Mouse (Mus musculus): ENCODE measurements at regions not wholly inside any gene's neighbourhood (a gene's known extent, or its start where the extent isn't known, plus 50 kb on each side); places are given as distances from the start of the nearest gene placed in this dataset.

DNA sequence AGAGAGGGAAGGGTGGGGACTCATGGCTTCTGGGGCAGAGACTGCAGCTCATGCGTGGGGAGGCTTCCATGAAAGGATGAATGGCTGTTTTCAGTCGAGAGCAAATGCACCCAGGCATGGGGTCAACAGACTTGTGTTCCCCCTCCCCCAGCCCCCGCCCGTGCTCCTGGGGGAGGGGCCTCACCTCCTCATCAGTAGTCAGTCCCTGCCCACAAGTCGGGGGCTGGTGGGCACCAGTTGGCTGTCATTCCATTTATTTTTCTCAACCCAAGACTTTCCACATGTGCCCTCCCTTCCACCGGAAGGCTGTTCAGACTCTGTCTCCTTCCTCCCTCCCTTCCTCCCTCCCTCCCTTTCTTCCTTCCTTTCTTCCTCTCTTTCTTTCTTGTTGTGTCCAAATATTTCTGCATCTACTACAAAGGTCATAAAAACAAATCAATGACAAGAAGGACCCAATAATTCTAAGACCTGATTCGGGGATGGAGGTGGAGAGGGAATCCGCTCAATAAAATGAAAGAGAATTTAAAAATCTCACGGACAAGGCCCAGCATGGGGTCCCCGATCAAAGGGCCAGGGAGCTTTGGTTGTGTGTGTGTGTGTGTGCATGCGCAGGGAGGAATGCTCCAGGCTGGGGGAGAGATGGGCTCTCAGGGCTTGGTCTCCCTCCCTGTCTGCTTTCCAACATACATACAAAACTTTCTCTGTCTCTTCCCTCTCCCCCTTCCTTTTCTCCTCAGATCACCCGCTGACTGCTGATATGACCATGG, 57.7 kb downstream of the Rpl14 start:
- intact Hi-C loops (cut with DNase I): no loop called here
- DNase-seq (ENCODE audit: extremely low spot score in 1 of 2, low spot score in 2 of 2): peak in 1 of 2 experiments; percentile 34

DNA sequence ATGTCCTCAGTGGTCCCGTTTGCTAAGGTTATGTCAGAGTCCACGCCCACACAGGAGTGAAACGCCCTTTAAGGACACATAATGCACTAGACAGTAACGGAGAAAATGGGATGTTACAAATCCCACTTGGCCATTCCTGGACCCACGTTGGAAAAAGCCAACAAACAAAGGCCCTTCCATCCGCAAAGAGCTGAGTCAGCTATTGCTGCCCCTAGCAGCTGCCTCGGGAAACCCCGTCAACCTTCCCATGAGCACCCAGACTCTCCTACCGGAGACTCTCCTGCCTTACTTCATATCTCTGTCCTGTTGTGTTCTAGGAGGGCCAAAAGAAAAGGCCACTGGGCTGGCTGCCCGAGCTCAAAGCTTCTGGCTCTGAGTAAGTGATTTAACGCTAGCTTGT, 58.4 kb downstream of the Rpl14 start:
- intact Hi-C loops (cut with DNase I): no loop called here
- no peak for DNase-seq (ENCODE audit: extremely low spot score in 1 of 2, low spot score in 2 of 2)

DNA sequence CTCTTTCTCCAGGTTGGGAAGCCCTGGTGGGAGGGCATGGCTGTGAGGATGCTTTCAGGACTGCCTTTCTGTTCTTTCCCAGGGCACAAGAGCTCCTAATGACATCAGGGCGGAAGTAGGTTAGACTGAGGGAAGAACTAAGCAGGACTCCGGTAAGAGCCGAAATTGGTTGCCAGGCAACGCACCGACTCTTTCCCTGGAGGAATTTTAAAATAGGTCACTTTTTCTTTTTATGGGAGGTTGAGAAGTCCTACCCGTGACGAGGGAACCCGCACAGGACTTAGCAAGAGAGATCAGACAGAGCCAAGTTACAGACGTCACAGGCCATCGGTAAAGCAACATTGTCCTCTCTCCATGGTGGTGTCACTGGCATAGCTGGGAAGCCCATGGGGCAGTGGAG, 61.6 kb downstream of the Rpl14 start:
- DNase-seq (ENCODE audit: extremely low spot score in 1 of 2, low spot score in 2 of 2): peak; percentile 34 to 58

DNA sequence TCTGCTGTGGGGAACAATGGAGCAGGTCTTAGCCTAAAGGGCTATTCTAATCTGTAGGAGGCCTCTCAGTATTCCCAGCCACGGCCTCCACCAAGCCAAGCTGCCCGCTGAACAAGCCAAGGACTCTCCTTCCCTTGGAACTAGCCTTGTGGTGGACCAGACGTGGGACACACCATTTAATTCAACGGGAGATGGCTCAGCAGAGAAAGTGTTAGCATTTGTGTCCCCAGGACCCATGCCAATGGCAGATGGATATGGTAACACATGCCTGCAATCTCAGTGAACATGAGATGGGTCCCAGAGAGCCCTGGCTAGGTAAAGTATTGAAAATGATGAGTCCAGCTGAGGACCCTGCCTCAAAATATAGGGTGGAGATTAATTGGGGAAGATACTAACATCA, 71.4 kb downstream of the Rpl14 start:
- no peak for DNase-seq (ENCODE audit: extremely low spot score in 1 of 2, low spot score in 2 of 2)

More for the DNA sequence above, 61.6 kb downstream of the Rpl14 start:
- intact Hi-C loops (cut with DNase I): no loop called here

DNA sequence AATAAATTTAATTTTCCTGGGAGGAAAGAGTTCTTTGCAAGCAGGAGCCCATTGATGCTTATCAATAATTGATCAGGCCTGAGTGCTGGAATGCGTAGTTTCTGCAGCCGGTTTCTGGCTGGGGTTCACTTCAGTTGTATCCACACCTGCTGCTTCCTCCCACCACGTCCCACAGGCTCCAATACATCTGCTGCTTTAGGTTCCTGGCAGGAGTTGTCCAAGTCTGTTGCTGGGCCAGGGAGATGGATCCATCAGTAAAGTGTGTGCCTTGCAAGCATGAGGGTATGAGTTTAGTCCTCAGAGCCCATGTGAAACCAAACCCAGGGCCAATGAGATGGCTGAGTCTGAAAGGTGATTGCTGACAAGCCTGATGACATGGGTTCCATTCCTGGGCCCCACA, 72.1 kb downstream of the Rpl14 start:
- DNase-seq (ENCODE audit: extremely low spot score in 1 of 2, low spot score in 2 of 2): peak in 1 of 2 experiments; percentile 35
- intact Hi-C loops (cut with DNase I): no loop called here

More for the DNA sequence above, 71.4 kb downstream of the Rpl14 start:
- intact Hi-C loops (cut with DNase I): no loop called here

DNA sequence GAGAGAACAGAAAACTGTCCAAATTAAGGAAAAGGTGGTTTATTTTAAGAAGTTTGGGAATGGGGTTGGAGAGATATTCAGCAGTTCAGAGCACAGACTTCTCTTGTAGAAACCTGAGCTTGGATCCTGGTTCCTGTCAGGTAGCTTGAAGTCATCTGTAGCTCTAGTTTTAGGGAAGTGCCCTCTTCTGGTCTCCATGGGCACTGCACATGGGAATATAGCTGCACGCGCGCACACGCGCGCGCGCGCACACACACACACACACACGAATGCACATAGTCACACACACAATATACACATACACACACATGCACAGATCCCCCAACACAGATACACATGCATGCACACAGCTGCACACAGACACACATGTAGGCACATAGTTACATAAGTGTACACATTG, 74.5 kb downstream of the Rpl14 start:
- intact Hi-C loops (cut with DNase I): no loop called here
- no peak for DNase-seq (ENCODE audit: extremely low spot score in 1 of 2, low spot score in 2 of 2)

DNA sequence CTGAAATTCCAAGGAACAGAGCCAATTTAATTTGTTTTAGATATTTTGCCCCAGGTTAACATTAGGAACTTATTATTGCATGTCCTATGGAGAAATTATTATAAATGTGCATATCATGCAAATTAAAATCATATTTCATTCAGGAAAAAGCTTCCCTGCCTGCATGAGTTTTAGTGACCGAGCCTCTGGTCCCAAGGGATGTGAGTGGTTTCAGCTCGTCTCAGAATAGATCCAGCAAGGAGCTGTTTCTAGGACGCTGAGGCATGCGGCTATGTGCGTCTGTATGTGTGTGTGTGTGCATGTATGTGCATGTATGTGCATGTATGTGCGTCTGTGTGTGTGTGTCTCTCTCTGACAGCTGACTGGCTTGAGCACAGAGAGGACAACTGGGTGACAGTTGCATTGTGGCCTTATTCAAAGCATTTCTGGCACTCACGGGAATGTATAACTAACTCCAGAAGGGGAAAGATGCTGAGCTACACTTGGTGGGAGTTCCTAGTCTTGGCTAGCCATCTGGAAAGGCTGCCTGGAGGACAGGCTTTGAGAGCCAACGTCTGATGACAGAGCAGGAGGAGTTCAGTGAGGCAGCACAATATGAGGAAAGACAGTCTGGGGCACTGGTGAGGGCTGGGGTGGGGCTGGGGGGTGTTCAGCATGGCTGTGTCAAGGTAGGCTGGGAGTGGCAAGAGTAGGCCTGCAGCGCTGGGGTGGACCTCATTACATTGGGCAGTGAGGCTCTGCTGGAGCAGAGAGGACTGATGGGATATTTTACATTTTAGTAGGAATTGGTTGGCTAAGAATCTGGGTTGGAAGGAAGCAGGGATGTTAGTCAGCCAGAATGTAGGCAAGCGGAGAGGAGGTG, 75.8 kb downstream of the Rpl14 start:
- intact Hi-C loops (cut with DNase I): no loop called here
- DNase-seq (ENCODE audit: extremely low spot score in 1 of 2, low spot score in 2 of 2): peak in 1 of 2 experiments; percentile 6

DNA sequence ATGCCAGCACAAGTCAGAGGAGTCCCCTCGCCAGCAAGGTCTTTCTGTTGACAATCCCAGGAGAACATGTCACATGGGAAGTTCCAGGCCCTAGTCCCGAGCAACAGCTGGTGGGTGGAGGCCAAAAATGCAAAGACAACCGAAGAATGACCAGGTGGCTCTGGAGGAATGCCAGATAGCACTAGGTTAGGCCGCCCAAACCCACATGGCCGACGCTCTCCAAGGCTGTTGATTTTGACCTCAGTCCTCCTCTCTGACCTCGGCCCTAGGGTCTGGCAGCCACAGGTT, 76.4 kb downstream of the Rpl14 start:
- no peak for DNase-seq (ENCODE audit: extremely low spot score in 1 of 2, low spot score in 2 of 2)
- intact Hi-C loops (cut with DNase I): no loop called here

DNA sequence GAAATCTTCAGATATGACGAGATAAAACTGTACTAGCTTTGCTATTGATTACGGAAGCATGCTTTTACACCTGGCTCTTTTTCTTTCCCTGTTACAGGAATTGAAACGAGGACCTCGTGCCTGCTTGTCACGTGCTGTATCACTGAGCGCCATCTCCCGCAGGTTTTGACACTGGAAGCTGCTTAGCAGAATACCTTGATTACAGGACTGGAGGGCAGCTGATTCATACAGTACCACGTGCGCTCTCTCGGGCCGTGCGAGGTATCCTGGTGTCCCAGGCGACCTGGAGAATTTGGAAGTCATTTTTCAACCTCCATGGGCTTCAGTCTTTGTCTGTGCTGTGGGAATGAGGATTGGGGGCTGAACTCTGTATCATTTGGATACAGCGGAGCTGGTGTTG, 81.5 kb downstream of the Rpl14 start:
- intact Hi-C loops (cut with DNase I): no loop called here
- DNase-seq (ENCODE audit: extremely low spot score in 1 of 2, low spot score in 2 of 2): no peak

DNA sequence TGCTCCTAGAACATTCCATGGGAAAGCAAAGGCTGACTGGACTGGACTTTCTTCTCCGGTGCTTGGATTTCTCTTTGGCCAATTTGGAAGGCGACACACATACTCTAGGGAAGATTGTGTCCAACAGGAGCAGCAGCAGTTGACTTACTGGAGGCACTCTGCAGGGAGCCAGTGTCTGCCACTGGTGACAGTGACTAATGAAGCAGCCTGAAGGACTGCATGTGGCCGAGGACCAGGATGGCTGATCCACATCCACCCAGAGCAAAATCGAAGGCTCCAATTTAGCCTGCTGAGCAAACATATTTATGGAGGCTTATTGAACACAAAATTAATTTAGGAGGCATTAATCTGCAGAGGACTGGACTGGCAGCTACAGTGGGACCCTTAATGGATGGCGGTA, 81.9 kb downstream of the Rpl14 start:
- intact Hi-C loops (cut with DNase I): no loop called here
- no peak for DNase-seq (ENCODE audit: extremely low spot score in 1 of 2, low spot score in 2 of 2)

DNA sequence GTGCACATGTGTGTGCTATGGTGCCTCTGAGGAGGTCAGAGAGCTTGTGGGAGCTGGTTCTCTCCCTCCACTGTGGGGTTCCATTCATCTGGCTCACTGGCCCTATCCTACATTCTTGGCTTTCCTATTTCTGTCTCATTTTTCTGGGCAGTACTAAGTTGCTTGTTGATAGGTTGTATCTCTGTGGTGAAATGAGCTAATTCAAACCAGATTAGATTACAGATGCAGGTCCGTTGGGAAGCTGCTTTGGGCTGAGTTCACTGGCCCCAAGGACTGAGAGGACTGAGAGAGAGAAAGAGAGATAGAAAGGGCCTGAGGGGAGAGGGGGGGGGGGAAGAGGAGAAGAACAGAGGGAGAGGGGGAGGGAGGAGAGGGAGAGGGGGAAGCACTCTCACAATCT, 83.5 kb downstream of the Rpl14 start:
- intact Hi-C loops (cut with DNase I): no loop called here
- DNase-seq (ENCODE audit: extremely low spot score in 1 of 2, low spot score in 2 of 2): no peak

DNA sequence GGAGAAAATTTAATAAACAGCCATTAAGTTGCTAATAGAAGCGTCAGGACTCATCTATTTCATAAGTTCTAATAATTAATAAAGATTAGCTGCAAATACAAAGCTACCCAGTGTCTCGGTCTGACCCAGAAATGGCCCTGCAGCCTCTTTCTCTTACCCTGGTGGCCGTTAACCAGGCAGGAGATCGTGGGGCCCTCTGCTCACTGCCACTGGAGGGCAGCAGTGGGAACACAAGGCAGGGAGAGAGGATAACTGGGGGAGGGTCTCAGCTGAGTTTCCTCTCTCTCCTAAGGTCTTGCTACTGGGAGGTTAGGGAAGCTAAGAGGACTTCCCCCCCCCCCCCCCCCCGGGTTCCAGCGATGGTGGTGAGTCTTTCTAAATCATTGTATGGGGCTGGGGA, 85.7 kb downstream of the Rpl14 start:
- intact Hi-C loops (cut with DNase I): no loop called here
- DNase-seq (ENCODE audit: extremely low spot score in 1 of 2, low spot score in 2 of 2): no peak

DNA sequence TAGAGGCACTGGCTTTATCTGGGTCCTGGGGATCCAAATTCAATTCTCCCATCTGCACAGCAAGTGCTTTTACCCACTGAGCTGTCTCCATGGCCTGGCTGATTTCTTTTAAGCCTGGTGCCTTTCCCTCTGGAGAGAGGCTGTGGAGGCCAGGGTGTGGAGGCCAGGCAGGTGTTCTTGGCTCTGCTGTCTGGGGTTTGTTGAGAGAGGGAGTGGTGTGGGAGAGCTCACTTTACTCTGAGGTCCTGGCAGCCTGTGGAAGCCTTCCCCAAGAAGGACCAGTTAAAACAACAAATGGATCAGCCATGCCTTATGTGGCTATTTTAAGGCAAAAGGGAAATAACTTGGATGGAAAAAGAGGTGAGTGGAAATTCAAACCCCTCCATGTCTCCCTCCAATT, 86.5 kb downstream of the Rpl14 start:
- no peak for DNase-seq (ENCODE audit: extremely low spot score in 1 of 2, low spot score in 2 of 2)
- intact Hi-C loops (cut with DNase I): no loop called here

DNA sequence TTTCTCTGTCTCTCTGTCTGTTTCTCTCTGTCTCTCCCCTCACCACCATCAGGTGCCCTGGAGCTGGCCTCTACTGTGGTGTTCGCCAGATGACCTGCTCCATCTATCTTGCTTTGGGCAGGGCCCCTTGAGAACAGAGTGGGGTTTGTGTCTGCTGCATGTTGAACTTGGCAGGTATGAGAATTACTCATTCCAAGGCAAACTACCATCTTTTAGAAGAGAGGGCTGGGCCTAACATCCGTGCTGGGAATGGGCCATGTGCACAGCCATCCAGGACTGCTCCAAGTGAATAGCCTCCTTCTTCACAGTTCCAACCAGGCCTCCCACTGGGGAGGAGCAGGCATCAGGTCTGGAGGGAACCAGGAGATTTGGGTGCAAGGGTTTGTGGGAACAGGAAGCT, 87.3 kb downstream of the Rpl14 start:
- intact Hi-C loops (cut with DNase I): no loop called here
- peak in 1 of 2 experiments; percentile 32 for DNase-seq (ENCODE audit: extremely low spot score in 1 of 2, low spot score in 2 of 2)

DNA sequence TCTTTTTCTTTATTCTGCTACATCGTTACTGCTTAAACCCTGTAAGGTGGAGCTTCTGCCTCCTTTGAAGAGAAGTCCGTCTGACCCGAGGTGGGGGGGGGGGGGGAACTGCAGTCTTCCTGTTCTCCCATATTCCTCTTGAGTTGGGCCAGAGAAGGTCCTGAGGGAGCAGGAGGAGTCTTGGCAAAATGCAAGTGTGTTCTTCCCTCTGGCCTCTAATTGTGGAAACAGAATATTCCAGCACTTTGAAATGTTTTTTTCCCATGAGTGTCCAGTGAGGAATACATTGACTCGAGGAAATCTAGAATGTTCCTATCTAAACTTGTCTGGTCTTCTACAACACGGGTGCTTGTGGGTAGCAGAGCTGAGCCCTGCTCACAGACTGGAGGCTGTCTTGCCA, 90.0 kb downstream of the Rpl14 start:
- no peak for DNase-seq (ENCODE audit: extremely low spot score in 1 of 2, low spot score in 2 of 2)

DNA sequence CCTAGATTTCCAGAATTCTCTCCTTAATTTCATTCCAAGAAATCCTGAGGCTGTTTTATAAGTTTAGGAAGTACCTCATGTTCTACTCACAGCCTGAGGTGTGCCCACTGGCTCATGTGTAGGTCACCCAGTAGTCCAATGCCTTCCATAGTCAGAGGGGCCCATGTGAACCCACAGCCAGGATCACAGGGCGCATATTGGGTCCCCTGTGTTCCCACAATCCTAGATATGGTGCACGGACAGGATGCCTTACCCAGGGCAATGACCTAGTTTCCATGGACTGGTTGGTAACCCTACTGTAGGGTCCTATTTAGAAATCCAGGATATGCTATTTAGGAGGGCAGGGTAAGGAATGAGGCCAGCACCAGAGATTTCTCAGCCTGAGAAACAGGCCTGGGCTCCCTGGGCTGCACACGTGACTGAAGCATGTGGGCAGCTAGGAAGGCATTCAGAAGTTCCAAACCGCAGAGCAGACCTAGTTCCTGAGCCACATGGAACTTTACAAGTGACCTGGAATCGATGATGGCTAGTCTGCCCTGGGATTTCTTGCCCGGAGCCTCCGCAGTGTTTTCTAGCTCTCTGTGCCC, 90.5 kb downstream of the Rpl14 start:
- DNase-seq (ENCODE audit: extremely low spot score in 1 of 2, low spot score in 2 of 2): no peak
- intact Hi-C loops (cut with DNase I): no loop called here

More for the DNA sequence above, 90.0 kb downstream of the Rpl14 start:
- intact Hi-C loops (cut with DNase I): no loop called here

DNA sequence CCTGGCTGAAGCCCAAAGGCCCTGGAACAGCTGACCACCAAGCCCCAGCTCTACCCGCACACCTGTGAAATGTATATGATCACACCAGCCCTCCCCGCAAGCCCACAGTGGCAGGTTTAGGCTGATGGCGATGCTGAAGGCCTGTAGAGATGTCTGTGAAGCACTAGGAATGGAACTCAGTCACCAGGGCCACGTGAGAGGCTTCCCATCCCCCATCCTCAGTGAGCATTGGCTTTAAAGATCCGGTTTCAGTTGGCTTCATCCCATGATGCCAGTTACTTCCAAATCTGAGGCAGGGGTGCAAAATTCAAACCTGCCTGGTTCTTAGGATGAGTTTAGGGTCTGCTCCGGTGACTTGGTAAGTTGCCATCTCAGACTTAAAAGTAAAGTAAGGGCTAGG, 91.9 kb downstream of the Rpl14 start:
- intact Hi-C loops (cut with DNase I): no loop called here
- DNase-seq (ENCODE audit: extremely low spot score in 1 of 2, low spot score in 2 of 2): no peak

DNA sequence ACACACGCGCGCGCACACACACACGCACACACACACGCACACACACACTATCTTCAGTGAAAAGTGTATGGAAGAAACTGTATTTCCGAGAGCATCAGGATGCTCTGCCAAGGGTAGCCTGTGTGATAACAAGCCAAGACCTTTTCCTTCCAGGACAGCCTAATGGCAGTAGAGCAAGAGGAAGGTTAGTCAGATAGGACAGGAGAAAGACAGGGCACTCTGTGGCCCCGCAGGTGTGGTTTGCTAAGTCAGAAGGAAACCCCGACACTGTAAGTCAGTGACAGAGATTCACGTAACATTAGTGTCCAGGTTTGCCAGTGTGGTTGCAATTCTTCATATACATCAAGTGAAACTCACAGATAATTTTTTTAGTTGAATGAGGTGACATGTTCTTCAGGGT, 92.8 kb downstream of the Rpl14 start:
- intact Hi-C loops (cut with DNase I): no loop called here
- no peak for DNase-seq (ENCODE audit: extremely low spot score in 1 of 2, low spot score in 2 of 2)

DNA sequence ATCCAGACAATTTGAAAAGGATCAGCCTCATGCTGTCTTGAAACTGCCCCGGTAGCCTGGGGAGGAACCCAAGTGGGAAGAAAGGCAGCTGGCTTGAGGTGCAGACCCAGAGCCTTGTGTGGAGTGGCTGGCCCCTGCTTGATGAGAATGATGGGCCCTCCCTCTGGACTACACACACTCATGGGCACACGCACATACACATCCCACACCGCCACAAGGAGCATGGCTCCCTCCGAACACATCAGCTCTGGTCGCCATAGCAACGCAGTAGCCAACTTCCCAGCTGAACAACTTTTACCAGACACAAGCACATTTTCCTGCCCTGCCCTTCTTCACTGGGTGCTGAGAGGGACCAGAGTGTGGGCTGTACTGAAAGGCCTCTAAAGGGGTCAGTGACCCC, 101.2 kb downstream of the Rpl14 start:
- intact Hi-C loops (cut with DNase I): no loop called here
- peak; percentile 36 to 69 for DNase-seq (ENCODE audit: extremely low spot score in 1 of 2, low spot score in 2 of 2)

DNA sequence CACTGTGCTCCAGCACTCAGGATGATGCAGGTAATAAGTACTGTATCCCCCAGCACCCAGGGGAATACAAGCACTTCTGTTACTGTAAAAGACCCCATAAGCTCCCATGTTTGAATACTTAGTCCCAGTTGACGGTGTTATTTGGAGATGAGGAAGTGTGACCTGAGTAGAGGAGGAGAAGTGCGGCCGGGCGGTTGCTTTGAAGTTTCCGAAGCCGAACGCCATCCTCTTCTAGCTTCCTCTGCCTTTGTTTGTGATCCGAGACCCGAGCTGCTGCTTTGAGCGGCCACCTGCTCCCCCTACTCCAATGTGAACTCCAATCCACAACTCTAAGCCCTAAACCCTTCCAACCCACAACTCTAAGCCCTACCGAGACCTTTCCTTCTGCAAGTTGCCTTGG, 103.6 kb downstream of the Rpl14 start:
- no peak for DNase-seq (ENCODE audit: extremely low spot score in 1 of 2, low spot score in 2 of 2)
- intact Hi-C loops (cut with DNase I): no loop called here

Measured in left cerebral cortex, postnatal 10 days (tissue).